Mouse (Mus musculus) neural tube, embryonic 11.5 days (tissue): Measurements from ENCODE around the gene Myrfl. TPM values are rescaled to one million over a fixed set of nuclear protein-coding genes. Genes with fewer than 3 reads are reported as not detected.

ENCODE experiments used
- ATAC-seq: fragments of 200-750 bp; cut with Nextera tagmentation; 2 replicates; pipeline ENCODE4 v1.8.0; 2017; ENCODE audit warnings: moderate number of reproducible peaks, mild to moderate bottlenecking, moderate TSS enrichment, moderate library complexity; ENCODE audit not compliant: insufficient read depth, low FRiP score, low TSS enrichment
- DNase-seq: peaks from one replicate; pipeline ENCODE4 v3.0.0-alpha.2; 2015; ENCODE audit warnings: low spot score
- H3K27ac ChIP-seq: fragments of 300-500 bp; sonication (generic); 2 replicates; pipeline ENCODE4 v1.5.1; 2014; ENCODE audit warnings: low read depth, mild to moderate bottlenecking, low read length
- H3K27me3 ChIP-seq: fragments of 300-500 bp; sonication (generic); 2 replicates; pipeline ENCODE4 v1.6.1; 2014; ENCODE audit warnings: mild to moderate bottlenecking, low read length, mixed read lengths; ENCODE audit not compliant: control insufficient read depth, insufficient read depth
- H3K36me3 ChIP-seq: fragments of 300-500 bp; sonication (generic); 2 replicates; pipeline ENCODE4 v1.6.1; 2014; ENCODE audit warnings: mild to moderate bottlenecking, low read length, moderate library complexity, mixed read lengths; ENCODE audit not compliant: control insufficient read depth, insufficient read depth
- H3K4me1 ChIP-seq: fragments of 300-500 bp; sonication (generic); 2 replicates; pipeline ENCODE4 v1.6.1; 2014; ENCODE audit warnings: low read length, mixed read lengths; ENCODE audit not compliant: control insufficient read depth, insufficient read depth
- H3K4me2 ChIP-seq: fragments of 300-500 bp; sonication (generic); 2 replicates; pipeline ENCODE4 v1.6.1; 2014; ENCODE audit warnings: low read depth, mild to moderate bottlenecking, moderate library complexity
- H3K4me3 ChIP-seq: fragments of 300-500 bp; sonication (generic); 2 replicates; pipeline ENCODE4 v1.5.1; 2014; ENCODE audit warnings: low read depth, low read length
- H3K9ac ChIP-seq: fragments of 300-500 bp; sonication (generic); 2 replicates; pipeline ENCODE4 v1.6.1; 2014; ENCODE audit warnings: mild to moderate bottlenecking, low read length
- H3K9me3 ChIP-seq: fragments of 300-500 bp; sonication (generic); 2 replicates; pipeline ENCODE4 v1.6.1; 2016; ENCODE audit warnings: low read length; ENCODE audit not compliant: control insufficient read depth
- WGBS: fragments of 180-500 bp; shearing (Covaris S2); extraction: QIAGEN DNeasy Blood & Tissue Kit; methylation state at CpG from one replicate; pipeline ENCODE4 v1.1.7; 2014; 5-methylcytosine and 5-hydroxymethylcytosine counted together
- polyA plus RNA-seq: library from polyadenylated mRNA; unstranded; fragments of >200 nt; fragmentation: Nextera tagmentation; extraction: Ambion mirVana; gene quantifications from 2 replicates; pipeline ENCODE4 v1.2.1, GENCODE M21; 2014

The Myrfl gene
- polyA plus RNA-seq, 1 experiment from 2014 or later, result 0.46 TPM

GRCm38 (mm10) chr10:116768642-116769041 lies 128.1 kb downstream of the Myrfl start:
- DNase-seq (no peak), ATAC-seq (no peak)
- Histone ChIP-seq H3K36me3 (no peaks in the 10 kb centered on the region), H3K4me3 (no peak overlapping the region), H3K4me1 (0 out of 2 replicates have a peak, but pooled peaks cover under 1% of the 10 kb centered on the region), H3K4me2 (no peak overlapping the region), H3K27ac (no peak overlapping the region), H3K27me3 (no peaks in the 10 kb centered on the region), H3K9ac (no peak overlapping the region), H3K9me3 (no peaks in the 10 kb centered on the region)
- WGBS, result 72% methylated on average over 13 of the region's 13 CpGs

GRCm38 (mm10) chr10:116766525-116766924 lies 130.2 kb downstream of the Myrfl start:
- Histone ChIP-seq H3K4me1 (peaks cover under 1% of the 10 kb centered on the region; the same call in 1 of the 2 replicates), H3K9ac (no peak overlapping the region), H3K27me3 (no peaks in the 10 kb centered on the region), H3K36me3 (no peaks in the 10 kb centered on the region), H3K27ac (no peak overlapping the region), H3K4me3 (no peak overlapping the region), H3K9me3 (no peaks in the 10 kb centered on the region), H3K4me2 (no peak overlapping the region)
- 87% methylated on average over 6 of the region's 6 CpGs for WGBS
- ATAC-seq (no peak), DNase-seq (no peak)

GRCm38 (mm10) chr10:116761476-116762068 lies 135.1 kb downstream of the Myrfl start:
- no peak for ATAC-seq
- DNase-seq, result no peak
- Histone ChIP-seq H3K4me1 (peaks cover 8% of the 10 kb centered on the region; the same call in 1 of the 2 replicates), H3K4me3 (no peak overlapping the region), H3K9me3 (no peaks in the 10 kb centered on the region), H3K9ac (no peak overlapping the region), H3K27ac (no peak overlapping the region), H3K4me2 (no peak overlapping the region), H3K36me3 (no peaks in the 10 kb centered on the region), H3K27me3 (no peaks in the 10 kb centered on the region)
- WGBS, result 46% methylated on average over 4 of the region's 4 CpGs

GRCm38 (mm10) chr10:116760561-116760960 lies 136.2 kb downstream of the Myrfl start:
- DNase-seq (no peak), ATAC-seq (no peak)
- Histone ChIP-seq H3K27me3 (no peaks in the 10 kb centered on the region), H3K9ac (no peak overlapping the region), H3K4me1 (peaks cover 8% of the 10 kb centered on the region; the same call in 1 of the 2 replicates), H3K9me3 (no peaks in the 10 kb centered on the region), H3K27ac (no peak overlapping the region), H3K36me3 (no peaks in the 10 kb centered on the region), H3K4me2 (no peak overlapping the region), H3K4me3 (no peak overlapping the region)
- WGBS, result 78% methylated on average over 14 of the region's 14 CpGs

- Histone ChIP-seq H3K4me2 (no peak overlapping the region), H3K27ac (no peak overlapping the region), H3K9me3 (no peaks in the 10 kb centered on the region), H3K4me3 (no peak overlapping the region), H3K9ac (no peak overlapping the region), H3K27me3 (no peaks in the 10 kb centered on the region), H3K36me3 (no peaks in the 10 kb centered on the region), H3K4me1 (peaks cover 8% of the 10 kb centered on the region; the same call in 1 of the 2 replicates)
- 88% methylated on average over 4 of the region's 4 CpGs for WGBS
- DNase-seq, result no peak
- ATAC-seq, result no peak
These were observed 136.9 kb downstream of the Myrfl start for GRCm38 (mm10) chr10:116759816-116760215.

- H3K9me3 ChIP-seq, result no peaks in the 10 kb centered on the region
- DNase-seq, result no peak
- H3K9ac ChIP-seq, result no peak overlapping the region
- H3K36me3 ChIP-seq, result no peaks in the 10 kb centered on the region
- H3K27ac ChIP-seq, result no peak overlapping the region
- H3K4me3 ChIP-seq, result no peak overlapping the region
- H3K4me1 ChIP-seq, result 0 out of 2 replicates have a peak, but pooled peaks cover 4% of the 10 kb centered on the region
- WGBS, result 64% methylated on average over 10 of the region's 10 CpGs
- no peaks in the 10 kb centered on the region for H3K27me3 ChIP-seq
- no peak overlapping the region for H3K4me2 ChIP-seq
- no peak for ATAC-seq
These were observed 140.7 kb downstream of the Myrfl start for GRCm38 (mm10) chr10:116755881-116756581.

GRCm38 (mm10) chr10:116754940-116755339 lies 141.8 kb downstream of the Myrfl start:
- no peak overlapping the region for H3K27ac ChIP-seq
- no peak overlapping the region for H3K9ac ChIP-seq
- H3K4me3 ChIP-seq, result no peak overlapping the region
- no peaks in the 10 kb centered on the region for H3K9me3 ChIP-seq
- H3K4me2 ChIP-seq, result no peak overlapping the region
- no peaks in the 10 kb centered on the region for H3K4me1 ChIP-seq
- H3K27me3 ChIP-seq, result no peaks in the 10 kb centered on the region
- no peaks in the 10 kb centered on the region for H3K36me3 ChIP-seq
- no peak for ATAC-seq
- 89% methylated on average over 11 of the region's 11 CpGs for WGBS
- DNase-seq, result no peak

GRCm38 (mm10) chr10:116750895-116751294 lies 145.8 kb downstream of the Myrfl start:
- no peaks in the 10 kb centered on the region for H3K36me3 ChIP-seq
- no peaks in the 10 kb centered on the region for H3K9me3 ChIP-seq
- ATAC-seq, result no peak
- no peaks in the 10 kb centered on the region for H3K4me1 ChIP-seq
- H3K4me3 ChIP-seq, result no peak overlapping the region
- H3K27ac ChIP-seq, result no peak overlapping the region
- H3K9ac ChIP-seq, result no peak overlapping the region
- no peak overlapping the region for H3K4me2 ChIP-seq
- no peaks in the 10 kb centered on the region for H3K27me3 ChIP-seq
- 85% methylated on average over 14 of the region's 14 CpGs for WGBS
- no peak for DNase-seq

- Histone ChIP-seq H3K9me3 (no peaks in the 10 kb centered on the region), H3K27ac (no peak overlapping the region), H3K9ac (no peak overlapping the region), H3K36me3 (no peaks in the 10 kb centered on the region), H3K27me3 (no peaks in the 10 kb centered on the region), H3K4me3 (no peak overlapping the region), H3K4me2 (no peak overlapping the region), H3K4me1 (no peaks in the 10 kb centered on the region)
- WGBS, result 68% methylated on average over 6 of the region's 6 CpGs
- ATAC-seq, result no peak
- DNase-seq, result no peak
These were observed 146.7 kb downstream of the Myrfl start for GRCm38 (mm10) chr10:116750062-116750461.
